Mouse (Mus musculus) thymus, postnatal 0 days (tissue): Measurements from ENCODE around the gene Osbpl2. TPM values are rescaled to one million over a fixed set of nuclear protein-coding genes. Genes with fewer than 3 reads are reported as not detected.
"Not testable (repeated sequence)": the region's sequence is repeated elsewhere in the genome, so short reads cannot be mapped to it uniquely, and the experiment has no call there.

ENCODE experiments used
- DNase-seq: peaks from one replicate; pipeline ENCODE4 v3.0.0-alpha.2; 2015; ENCODE audit warnings: low spot score
- polyA plus RNA-seq: library from polyadenylated mRNA; unstranded; fragments of >200 nt; fragmentation: Nextera tagmentation; extraction: Ambion mirVana; gene quantifications from 2 replicates; pipeline ENCODE4 v1.2.1, GENCODE M21; 2015

Osbpl2 gene
- polyA plus RNA-seq, 1 experiment from 2014 or later = 26.5 TPM

DNA sequence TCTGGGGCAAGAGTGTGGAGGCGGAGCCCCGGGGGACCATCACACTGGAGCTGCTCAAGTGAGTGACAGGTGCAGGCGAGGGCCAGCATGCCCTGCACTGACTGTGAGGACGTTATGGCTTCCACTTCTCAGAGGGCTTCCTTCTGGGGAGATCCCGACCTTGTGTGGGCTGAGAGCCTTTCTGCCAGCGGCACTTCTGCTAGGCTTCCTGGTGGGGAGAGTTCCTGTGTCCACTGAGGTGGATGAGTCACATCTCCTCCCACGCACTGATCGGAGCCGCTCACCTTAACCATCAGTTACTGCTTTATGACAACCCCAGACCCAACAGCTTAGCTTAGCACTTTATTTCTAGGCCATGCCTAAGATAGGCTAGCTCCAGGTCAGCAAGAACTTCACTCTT, 29.4 kb downstream of the Osbpl2 start:
- DNase-seq = no peak

DNA sequence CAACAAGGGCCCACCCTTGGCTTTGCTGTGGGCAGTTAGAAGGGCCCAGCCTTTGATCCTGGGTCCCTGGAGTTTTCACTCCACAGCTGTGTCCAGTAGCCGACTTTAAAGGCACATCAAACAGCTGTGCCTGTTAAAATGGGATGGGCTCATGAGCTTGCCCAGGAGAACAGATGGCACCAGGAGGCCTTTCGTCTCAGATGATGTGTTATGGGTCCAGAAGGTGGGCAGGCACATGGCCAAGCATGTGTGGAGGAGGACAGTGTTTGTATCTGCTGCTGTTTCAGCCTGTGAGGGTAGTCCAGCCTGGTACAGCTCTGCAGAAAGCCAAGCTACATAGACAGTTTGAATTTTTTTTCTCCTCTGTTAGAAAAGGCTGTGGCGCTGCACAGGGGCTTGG, 35.7 kb downstream of the Osbpl2 start:
- DNase-seq = no peak

DNA sequence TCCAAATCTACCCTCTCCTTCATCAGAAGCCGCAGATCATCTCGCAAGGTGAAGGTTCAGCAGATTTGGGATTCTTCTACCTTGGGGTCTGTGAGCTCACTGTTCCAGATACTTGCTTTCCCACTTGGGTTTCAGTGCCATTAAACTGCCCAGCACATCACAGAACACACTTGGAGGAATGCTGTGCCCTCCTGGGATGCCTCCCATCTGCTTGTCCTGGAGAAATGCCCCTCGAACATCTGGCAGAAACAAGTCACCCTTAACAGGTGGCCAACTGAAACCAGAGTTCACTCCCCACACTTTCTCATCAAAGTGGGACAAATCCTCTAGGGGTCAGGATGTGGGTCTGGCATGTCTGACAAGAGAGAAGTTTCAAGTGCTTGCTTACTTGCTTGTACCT, 39.5 kb downstream of the Osbpl2 start:
- no peak for DNase-seq

DNA sequence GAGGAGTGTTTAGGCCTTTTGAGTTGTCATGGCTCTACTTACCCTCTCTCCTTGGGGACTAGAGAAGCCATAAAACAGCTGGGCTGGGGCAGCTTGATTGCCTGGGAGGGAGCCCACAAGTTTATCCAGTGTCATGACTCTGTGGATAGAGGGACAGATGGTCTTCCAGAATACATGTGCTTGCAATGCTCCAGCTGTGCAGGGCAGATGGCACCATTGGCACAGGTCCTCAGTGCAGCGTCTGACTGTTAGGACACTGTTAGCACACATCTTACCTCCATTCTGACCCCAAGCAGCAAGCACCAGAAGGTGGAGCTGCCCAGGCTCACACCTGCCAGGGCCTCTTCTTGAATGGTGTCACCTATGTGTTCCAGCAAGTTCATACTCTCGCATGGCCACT, 46.7 kb downstream of the Osbpl2 start:
- DNase-seq = no peak

DNA sequence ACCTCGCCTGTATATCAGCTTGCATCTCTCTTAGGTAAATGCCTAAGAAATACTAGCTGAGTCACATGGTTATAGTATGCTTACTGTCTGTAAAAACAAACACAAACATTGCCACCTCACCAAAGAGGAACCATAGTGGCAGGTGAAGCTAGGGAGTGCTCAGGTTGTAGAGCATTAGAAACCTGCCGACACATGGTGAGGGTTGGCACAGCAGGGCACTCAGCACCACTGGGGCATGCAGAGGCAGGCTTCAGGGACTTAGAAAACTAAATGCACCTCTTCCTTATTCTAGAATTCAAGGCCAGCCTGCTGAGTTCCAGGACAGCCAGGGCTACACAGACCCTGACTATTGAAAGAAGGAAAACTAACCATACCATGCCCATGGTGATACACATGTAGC, 47.8 kb downstream of the Osbpl2 start:
- no peak for DNase-seq

DNA sequence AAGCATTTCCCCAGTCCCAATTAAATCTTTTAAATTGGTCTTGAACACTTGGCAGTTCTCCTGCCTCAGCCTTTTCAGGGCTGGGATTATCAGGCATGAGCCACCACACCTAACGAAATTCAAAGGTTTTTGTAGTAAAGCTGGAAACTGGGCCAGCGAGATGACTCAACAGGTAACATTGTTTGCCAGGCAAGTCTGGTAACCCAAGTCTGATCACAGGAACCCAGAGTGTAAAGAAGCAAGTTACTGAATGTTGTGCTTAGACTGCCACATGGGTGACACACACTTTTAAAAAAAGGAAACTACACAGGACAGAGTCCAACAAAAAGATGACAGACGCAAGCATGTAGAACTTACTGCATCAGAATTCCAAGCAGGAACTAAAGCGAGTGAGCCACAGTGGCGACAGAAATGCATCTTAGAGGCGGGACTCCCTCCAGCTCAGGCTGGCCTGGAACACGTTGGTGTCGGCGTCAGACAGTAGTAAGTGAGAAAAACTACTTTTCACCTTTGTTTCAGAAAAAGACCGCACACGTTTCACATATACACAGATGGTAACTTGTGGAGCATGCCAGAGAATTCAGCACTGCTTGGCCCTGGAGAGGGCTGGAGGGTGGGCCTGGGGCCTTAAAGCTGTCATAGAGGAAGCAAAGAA, 51.2 kb downstream of the Osbpl2 start:
- no peak for DNase-seq

DNA sequence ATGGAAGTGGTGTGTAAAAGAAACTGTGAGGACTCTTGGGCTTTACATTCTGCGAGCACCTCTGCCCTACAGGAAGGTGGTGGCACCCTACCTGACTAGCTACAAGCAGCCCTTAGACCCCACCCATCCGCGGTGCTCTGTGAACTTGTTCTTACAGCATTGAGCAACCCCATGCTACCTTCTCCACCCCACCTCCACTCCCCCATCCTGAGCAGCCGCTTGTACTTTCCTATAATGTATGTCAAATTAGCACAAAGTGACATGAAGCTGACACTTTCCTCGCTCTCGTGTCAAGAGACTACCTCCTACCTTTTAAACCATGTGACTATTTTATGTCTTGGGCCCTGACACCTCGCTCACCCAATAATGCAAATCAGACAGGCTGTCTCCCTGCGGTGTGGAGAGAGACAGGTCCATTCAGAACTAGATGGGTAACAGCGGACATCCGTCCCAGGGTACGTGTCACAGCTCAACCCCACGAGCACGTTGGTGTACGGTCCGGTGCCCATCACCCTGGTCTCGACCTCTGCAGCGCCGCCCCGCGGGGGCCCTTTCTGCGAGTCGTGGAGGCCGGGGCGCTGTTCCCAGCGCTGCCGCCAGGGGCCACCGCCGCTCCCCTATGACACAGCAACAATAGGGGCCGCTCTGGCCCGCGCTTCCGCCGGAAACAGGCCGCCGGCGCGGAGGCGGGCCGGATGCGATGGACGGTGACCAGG, 51.9 kb downstream of the Osbpl2 start, which contains the start of gene Adrm1:
Gene Adrm1 (plus strand): TSS at position 680 of the 716 bp plus-strand sequence.
- peak; percentile 98 for DNase-seq

DNA sequence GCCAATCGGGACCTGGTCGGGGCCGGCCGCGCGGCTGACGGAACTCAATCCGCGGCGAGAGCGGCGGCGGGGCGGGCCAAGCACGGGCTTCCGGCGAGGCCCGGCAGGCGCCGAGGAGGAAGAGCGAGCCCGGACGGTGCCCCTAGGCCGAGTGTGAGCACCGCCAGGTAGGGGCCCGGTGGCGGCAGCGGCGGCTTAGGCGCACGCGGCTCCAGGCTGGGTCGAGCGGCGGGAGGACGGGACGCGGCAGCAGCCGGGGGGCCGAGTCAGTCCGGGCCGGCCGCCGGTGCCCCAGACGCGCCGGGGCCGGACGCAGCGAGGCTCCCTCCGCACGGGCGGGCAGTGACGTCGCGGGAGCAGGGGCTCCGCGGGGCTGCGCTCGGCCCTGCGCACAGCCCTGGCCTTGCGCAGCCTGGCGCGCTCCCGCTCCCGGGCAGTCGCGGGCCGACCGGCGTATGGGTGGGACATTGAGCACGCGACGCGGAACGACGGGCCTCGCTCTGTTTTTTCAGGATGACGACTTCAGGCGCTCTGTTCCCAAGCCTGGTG, 52.5 kb downstream of the Osbpl2 start:
- DNase-seq = no peak

DNA sequence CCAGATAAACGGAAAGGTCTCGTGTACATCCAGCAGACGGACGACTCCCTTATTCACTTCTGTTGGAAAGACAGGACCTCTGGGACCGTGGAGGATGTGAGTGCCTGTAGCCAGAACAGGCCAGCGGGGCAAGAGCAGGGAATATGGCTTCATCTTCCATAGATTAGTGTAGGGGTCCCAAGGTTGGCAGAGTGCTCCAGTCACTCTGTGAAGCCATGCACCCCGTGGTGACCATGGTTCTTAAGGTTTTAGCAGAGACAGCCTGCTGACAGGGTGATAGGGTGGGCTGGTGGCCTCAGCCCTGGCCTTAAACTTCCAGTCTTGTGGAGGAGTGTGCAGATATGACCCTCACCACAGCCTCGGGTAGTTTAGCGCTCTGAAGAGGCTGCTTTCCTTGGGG, 53.0 kb downstream of the Osbpl2 start:
- no peak for DNase-seq

DNA sequence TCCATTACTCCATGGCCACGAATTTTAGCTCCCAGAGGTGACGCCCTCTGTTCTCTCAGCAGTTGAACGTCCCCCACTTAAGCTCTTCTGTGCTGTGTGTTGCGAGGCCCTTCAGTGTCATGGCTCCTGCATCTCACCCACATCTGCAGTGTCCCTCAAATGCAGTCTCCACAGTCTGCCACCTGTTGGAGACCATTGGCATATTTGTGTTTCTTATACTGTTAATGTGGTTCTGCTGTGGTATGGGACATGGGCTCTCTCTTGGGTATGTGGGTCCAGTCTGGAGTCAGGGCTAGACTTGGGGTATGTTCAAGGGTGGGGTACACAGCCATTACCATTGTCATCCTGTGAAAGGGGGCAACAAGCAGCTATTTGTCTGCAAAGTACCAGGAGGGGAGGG, 54.1 kb downstream of the Osbpl2 start:
- DNase-seq = peak; percentile 25

DNA sequence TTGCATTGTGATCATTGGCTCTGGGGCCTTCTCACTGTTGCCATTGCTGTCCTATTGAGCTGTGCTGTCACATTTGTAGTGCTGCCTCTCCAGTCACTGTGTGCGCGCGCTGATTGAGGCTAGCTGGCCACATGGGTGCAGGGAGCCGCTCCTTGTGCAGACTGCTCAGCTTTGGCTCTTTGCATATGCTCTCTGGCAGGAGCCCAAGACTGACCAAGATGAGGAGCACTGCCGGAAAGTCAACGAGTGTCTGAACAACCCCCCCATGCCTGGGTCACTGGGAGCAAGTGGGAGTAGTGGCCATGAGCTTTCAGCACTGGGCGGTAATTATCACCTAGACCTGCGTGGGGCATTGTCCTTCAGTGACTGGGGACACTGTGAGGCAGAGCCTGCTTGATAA, 54.6 kb downstream of the Osbpl2 start:
- DNase-seq = not testable (repeated sequence)

DNA sequence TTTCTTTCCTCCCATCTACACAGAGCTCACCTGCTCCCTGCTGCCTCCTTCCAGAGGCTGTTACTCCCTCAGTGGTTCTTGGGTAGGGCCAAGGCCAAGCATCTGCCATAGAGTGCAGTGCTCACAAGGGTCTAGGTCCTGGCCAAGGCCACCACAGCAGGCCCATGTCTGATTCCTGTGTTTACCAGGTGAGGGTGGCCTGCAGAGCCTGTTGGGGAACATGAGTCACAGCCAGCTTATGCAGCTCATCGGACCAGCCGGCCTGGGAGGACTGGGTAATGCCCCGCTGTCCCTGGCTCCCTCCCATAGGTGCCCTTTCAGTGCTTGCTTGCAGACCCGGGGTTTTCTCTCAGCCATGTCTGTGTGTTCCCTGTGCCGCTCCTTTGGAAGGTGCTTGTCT, 55.0 kb downstream of the Osbpl2 start:
- DNase-seq = no peak

DNA sequence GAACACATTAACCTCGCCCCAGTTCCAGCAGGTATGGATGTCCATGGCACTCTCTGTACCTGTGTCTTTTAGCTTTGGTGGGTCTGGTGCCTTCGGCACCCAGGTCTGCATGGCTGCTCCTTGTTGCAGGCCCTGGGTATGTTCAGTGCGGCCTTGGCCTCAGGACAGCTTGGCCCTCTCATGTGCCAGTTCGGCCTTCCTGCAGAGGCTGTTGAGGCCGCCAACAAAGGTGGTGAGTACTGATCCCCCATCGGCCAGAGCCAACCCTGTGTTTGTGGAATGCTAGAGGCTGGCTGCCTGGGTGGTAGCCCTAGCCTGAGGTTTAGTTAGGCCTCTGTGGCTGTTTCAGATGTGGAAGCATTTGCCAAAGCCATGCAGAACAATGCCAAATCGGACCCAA, 56.6 kb downstream of the Osbpl2 start:
- no peak for DNase-seq

DNA sequence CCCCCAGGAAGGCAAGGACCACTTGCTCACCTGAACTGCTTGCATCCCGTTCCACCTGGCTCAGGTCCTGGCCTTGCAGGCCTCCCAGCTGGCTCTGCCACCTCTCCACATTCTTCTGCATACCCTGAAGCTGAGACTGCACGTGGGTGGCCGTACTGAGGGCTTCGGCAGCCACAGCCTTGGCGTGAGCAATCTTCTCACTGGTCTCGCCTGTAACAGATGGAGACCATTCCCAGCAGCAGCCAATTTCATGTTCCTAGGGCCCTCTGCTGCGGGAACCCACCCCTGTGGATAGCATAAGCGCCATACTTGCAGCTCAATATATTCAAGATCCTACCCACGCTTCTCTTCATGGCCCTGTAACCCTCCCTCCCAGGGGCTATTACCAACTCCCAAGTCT, 62.4 kb downstream of the Osbpl2 start:
- DNase-seq = no peak

DNA sequence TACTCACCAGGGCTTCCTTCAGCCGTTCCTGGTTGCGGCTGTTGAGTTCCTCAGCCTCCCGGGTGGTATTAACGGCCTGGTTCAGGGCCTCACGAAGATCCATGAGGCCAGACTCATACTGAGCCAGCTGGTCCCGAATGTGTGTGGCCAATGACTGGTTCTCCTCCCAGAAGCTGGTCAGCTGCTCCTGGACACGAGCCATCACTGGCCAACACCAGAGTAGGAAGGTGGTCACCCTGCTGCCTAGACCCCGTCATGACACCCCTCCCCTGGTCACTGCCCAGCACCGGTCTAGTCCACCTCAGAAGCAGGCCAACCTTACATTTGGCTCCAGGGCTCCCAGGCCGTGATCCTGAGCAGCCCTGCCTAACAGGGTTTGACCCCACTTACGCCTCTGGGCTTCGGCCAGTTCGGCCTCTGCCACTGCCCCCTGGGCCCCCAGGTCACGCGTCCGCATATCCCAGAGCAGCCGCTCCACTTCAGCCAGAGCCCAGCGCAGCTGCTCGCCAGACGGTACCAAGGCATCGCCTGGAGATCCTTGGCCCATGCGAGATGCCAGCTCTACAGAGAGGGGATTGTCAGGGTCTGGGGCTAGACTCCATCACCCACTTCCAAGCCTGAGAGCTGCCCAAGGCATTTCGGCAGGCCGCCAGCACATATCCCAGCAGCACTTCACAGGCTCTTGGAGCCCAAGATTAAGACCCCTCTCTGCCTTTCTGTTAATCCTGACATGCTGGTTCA, 65.1 kb downstream of the Osbpl2 start:
- no peak for DNase-seq

DNA sequence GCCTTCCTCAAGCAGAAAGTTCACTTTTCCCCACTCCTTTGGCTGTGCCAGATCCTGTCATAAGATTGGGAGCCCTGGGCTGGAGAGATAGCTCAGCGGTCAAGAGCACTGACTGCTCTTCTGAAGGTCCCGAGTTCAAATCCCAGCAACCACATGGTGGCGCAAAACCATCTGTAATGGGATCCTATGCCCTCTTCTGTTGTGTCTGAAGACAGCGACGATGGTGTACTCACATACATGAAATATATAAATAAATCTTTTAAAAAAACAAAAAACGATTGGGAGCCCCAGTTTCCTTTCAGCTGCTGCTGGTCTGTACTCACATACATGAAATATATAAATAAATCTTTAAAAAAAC, 65.6 kb downstream of the Osbpl2 start:
- DNase-seq = no peak

DNA sequence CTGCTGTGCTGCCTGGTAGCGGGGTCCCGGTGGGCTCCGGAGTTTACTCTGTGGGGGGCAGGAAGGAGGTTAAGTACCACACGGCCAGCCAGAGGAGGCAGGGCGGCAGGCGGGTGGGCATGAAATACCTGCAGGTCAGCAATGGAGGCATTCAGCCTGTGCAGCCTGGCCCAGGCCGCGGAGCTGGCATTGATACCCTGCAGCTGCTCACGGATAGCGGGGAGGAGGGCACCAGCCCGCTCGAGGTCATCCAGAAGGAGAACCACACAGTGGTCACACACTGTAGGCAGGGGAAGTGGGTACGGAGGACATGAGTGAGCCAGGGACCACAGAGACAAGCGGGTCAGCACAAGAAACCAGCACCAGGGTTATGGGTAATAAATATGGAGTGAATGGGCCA, 66.6 kb downstream of the Osbpl2 start:
- no peak for DNase-seq

DNA sequence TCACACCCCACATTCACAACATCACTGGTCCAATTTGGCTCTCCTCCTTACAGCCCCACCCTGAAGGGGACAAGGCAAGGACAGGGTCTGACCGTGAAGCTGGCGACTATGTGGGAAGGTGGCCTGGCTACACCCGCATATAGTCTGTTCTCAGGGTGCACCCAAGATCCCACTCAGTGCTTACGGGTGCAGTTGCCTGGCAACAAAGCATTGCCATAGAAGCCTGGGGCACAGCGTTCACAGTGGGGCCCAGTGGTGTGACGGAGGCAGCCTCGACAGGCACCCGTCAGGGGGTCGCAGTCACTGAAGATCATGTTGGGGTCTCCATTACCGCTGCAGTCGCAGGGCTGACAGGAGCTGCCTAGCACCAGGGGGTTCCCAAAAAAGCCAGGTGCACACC, 68.3 kb downstream of the Osbpl2 start:
- DNase-seq = no peak

DNA sequence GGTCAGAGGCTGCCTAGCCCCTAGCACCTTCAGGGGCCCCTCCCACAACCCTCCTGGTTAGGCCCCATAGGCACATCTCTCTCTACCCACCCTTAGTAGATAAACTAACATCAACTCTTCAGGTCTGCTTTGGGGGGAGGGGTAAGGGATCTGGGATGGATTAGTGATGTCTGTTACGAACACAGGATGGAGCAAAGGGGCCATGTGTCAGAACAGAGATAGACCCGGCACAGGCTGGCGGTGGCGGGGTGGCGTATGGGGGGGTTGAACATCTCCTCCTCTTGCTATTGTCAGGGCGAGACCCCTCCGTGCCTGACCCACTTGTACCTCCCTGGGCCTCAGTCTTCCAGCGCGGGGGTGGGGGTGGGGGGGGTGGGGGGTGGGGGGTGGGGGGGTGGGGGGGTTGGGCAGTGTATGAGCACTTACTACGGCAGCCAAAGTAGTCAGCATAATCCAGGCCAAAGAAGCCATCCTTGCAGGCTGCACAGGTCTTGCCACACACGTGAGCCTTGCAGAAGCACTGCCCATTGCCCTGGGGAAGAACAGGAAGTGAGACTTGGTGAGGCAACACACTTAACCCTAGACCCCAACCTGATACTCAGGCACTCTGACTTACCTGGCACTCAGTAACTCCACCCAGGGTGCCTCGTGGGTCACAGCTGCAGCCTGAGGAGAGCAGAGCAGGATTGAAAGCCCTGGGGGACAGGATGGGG, 77.7 kb downstream of the Osbpl2 start:
- DNase-seq = peak; percentile 22

DNA sequence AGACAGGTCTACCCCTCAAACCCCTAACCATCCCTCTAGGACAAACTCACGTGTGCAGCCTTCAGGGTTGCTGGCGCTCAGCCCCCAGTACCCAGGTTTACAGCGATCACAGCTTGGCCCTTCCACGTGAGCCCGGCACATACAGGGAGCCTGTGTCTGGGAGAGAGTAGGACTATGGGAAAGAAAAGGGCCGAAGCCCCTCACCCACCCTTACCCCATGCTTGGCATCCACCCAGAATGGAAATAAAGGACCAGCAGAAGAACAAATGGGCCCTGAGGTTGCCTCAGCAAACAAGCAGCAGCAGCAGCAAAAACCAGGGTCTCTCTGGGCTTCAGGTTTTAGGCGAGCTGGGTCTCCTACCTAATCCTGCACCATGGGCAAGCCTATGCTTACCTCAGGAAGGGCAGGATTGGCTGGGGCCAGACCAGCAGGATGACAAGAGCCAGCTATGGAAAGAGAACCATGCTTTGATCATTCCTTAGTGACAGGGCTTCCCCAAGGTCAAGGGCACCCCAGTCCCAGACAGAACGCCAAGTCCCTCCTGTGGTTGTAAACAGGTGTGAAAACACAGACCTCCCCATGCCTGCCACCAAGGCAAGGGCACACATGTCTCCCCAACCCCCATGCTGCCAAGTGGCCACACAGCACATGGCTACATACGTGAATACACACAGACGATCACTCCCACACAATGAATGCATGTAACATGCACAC, 78.4 kb downstream of the Osbpl2 start:
- no peak for DNase-seq

DNA sequence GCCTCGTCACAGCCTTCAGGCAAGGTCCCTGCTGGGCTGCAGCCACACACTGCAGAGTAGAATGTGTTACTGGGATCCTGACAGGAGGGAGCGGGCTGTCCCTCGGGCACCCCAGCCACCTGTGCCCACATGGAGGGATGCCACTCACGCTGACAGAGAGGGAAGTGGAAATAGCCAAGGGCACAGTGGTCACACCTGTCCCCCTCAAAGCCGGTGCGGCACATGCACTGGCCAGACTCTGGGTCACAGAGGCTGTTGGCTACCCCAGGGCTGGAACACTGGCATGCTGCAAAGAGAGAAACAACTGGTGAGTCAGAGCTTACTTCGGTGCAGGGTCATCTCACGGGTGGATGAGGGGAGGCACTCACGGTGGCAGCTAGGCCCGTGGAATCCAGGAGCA, 79.7 kb downstream of the Osbpl2 start:
- no peak for DNase-seq
